ENCODE assay signal across 15 mouse cellular contexts in genomic region chr6:98553922-98554321, GRCm38 (mm10).
"Had no signal": no experiment of that assay in that cellular context is flagged by ENCODE, and none has a peak within 500 bp of the region (broad histone marks: within the 10 kb centered on the region; RNA-seq: fewer than 3 reads in every experiment).

No protein-coding gene starts in this region.

- H3K4me3 ChIP-seq: limb, embryonic 15.5 days; liver, embryonic 12.5 days; midbrain, embryonic 10.5 days; myocyte; neural tube, embryonic 12.5 days had no signal

- H3K36me3 ChIP-seq: limb, embryonic 15.5 days; liver, embryonic 12.5 days; midbrain, embryonic 10.5 days; neural tube, embryonic 12.5 days had no signal

- H3K4me1 ChIP-seq: limb, embryonic 15.5 days; liver, embryonic 12.5 days; neural tube, embryonic 12.5 days had no signal

- ATAC-seq: liver, embryonic 12.5 days had no signal

- H3K9me3 ChIP-seq: limb, embryonic 15.5 days; liver, embryonic 12.5 days; midbrain, embryonic 10.5 days; neural tube, embryonic 12.5 days had no signal

- H3K27ac ChIP-seq: limb, embryonic 15.5 days; liver, embryonic 12.5 days; midbrain, embryonic 10.5 days; neural tube, embryonic 12.5 days; stomach, postnatal 0 days had no signal

- H3K4me2 ChIP-seq: limb, embryonic 15.5 days; liver, embryonic 12.5 days; lung, embryonic 14.5 days; neural tube, embryonic 12.5 days had no signal

- H3K9ac ChIP-seq: limb, embryonic 15.5 days; liver, embryonic 12.5 days; lung, embryonic 14.5 days; neural tube, embryonic 12.5 days had no signal

- H3K27me3 ChIP-seq: limb, embryonic 15.5 days; liver, embryonic 12.5 days; neural tube, embryonic 12.5 days had no signal

- DNase-seq: kidney, postnatal 25 days; layer of hippocampus, adult 9-11 months; layer of hippocampus, postnatal 36 days; lung, postnatal 10 days; lung, postnatal 4 days; midbrain, embryonic 14.5 days; right cerebral cortex, postnatal 25 days; thymus, postnatal 14 days had no signal
